Mouse (Mus musculus) heart, embryonic 13.5 days (tissue): ENCODE measurements around the gene Id4. TPM values are rescaled to one million over a fixed set of nuclear protein-coding genes. Genes with fewer than 3 reads are reported as not detected.

Source experiments
- ATAC-seq: fragments of 200-750 bp; cut with Nextera tagmentation; 2 replicates; pipeline ENCODE4 v1.8.0; 2017; ENCODE audit warnings: moderate TSS enrichment; ENCODE audit not compliant: insufficient number of reproducible peaks, low FRiP score, low TSS enrichment; ENCODE audit errors: extremely low read depth
- H3K27ac ChIP-seq: fragments of 300-500 bp; sonication (generic); replicated peaks from 2 replicates; pipeline ENCODE4 v1.5.1; 2015; ENCODE audit warnings: moderate library complexity, mild to moderate bottlenecking, inconsistent platforms
- H3K27me3 ChIP-seq: fragments of 300-500 bp; sonication (generic); replicated peaks from 2 replicates; pipeline ENCODE4 v1.6.1; 2015; ENCODE audit warnings: mild to moderate bottlenecking, inconsistent platforms
- H3K36me3 ChIP-seq: fragments of 300-500 bp; sonication (generic); 2 replicates; pipeline ENCODE4 v1.6.1; 2015; ENCODE audit warnings: mild to moderate bottlenecking, inconsistent platforms
- H3K4me1 ChIP-seq: fragments of 300-500 bp; sonication (generic); 2 replicates; pipeline ENCODE4 v1.6.1; 2015; ENCODE audit warnings: inconsistent platforms
- H3K4me2 ChIP-seq: fragments of 300-500 bp; sonication (generic); 2 replicates; pipeline ENCODE4 v1.6.1; 2015; ENCODE audit warnings: inconsistent platforms, mild to moderate bottlenecking, moderate library complexity
- H3K4me3 ChIP-seq: fragments of 300-500 bp; sonication (generic); 2 replicates; pipeline ENCODE4 v1.5.1; 2015; ENCODE audit warnings: moderate library complexity, mild to moderate bottlenecking, inconsistent platforms
- H3K9ac ChIP-seq: fragments of 300-500 bp; sonication (generic); 2 replicates; pipeline ENCODE4 v1.6.1; 2015; ENCODE audit warnings: inconsistent platforms, mild to moderate bottlenecking, moderate library complexity
- H3K9me3 ChIP-seq: fragments of 300-500 bp; sonication (generic); 2 replicates; pipeline ENCODE4 v1.6.1; 2016; ENCODE audit warnings: inconsistent platforms
- WGBS: fragments of 180-500 bp; shearing (Covaris S2); methylation state at CpG from one replicate; pipeline ENCODE4 v1.1.7; 2015; ENCODE audit warnings: mixed read lengths; 5-methylcytosine and 5-hydroxymethylcytosine counted together
- polyA plus RNA-seq: library from polyadenylated mRNA; unstranded; fragments of >200 nt; fragmentation: Nextera tagmentation; extraction: Ambion mirVana; gene quantifications from 2 replicates; pipeline ENCODE4 v1.2.1, GENCODE M21; 2015

Gene Id4
- polyA plus RNA-seq, 1 experiment from 2014 or later = 2.6 TPM

DNA sequence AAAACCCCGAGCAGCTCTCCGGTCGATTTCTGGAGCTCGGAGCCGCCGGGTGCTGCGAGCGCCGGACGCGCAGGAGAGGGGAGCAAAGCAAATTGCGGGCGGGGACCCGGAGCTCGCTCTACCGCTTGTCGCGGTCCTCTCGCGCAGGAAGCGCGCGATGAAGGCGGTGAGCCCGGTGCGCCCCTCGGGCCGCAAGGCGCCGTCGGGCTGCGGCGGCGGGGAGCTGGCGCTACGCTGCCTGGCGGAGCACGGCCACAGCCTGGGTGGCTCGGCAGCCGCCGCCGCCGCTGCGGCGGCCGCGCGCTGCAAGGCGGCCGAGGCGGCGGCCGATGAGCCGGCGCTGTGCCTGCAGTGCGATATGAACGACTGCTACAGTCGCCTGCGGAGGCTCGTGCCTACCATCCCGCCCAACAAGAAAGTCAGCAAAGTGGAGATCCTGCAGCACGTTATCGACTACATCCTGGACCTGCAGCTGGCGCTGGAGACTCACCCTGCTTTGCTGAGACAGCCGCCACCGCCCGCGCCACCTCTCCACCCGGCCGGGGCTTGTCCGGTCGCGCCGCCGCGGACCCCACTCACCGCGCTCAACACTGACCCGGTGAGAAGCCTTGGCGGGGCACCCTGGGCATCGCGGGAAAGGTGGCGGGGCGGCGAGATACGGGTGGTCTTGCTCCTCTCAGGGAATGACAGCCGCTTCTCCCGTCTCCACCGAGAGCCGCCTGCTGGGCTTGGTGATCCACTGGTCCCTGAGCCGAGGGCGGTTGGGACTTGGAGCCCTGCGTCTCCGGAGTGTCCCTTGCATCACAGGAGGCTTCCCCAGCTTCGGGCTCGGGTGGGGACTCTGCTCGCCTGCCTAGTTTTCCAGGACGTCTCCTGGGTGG lies 553 bp downstream of the Id4 start:
- H3K4me1 ChIP-seq = peaks cover 18% of the 10 kb centered on the region
- H3K27ac ChIP-seq = peak overlapping the region; percentile 85
- H3K27me3 ChIP-seq = peaks cover 5% of the 10 kb centered on the region
- under 1% methylated on average over 98 of the region's 98 CpGs for WGBS
- peak overlapping the region; percentile 91 for H3K9ac ChIP-seq
- H3K4me2 ChIP-seq = peak overlapping the region; percentile 97
- ATAC-seq = no peak
- peak overlapping the region; percentile 82 for H3K4me3 ChIP-seq
- H3K36me3 ChIP-seq = no peaks in the 10 kb centered on the region
- H3K9me3 ChIP-seq = no peaks in the 10 kb centered on the region

DNA sequence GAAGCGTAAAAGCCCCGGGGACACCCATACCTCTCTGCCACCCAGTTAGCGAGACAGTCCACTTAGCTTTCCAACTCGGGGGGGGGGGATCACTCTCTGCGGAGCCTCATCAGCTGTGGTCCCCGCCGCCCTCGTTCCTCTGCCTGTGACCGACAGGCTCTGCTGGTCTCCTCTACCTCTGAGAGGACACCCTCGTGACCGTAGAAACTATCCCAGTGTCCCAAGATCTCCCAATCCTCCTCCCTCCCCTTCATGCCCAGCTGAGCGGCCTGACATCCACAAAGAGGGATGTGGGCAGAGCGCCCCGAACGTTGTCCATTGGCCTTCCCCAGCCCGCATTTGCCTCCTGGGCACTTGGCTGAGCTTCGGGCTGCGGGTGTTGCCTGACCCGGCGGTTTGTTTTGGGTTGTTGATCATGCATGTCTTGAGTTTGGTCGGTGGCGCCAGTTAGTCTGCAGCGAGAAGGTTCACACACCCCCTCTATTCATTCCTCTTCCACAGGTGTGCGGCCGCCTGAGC lies 1.5 kb downstream of the Id4 start:
- no peaks in the 10 kb centered on the region for H3K9me3 ChIP-seq
- no peaks in the 10 kb centered on the region for H3K36me3 ChIP-seq
- peak overlapping the region; percentile 97 for H3K4me2 ChIP-seq
- peak overlapping the region; percentile 82 for H3K4me3 ChIP-seq
- H3K27me3 ChIP-seq = peaks cover 5% of the 10 kb centered on the region
- 1% methylated on average over 25 of the region's 25 CpGs for WGBS
- H3K4me1 ChIP-seq = peaks cover 18% of the 10 kb centered on the region
- no peak for ATAC-seq
- no peak overlapping the region for H3K27ac ChIP-seq
- peak overlapping the region; percentile 91 for H3K9ac ChIP-seq

DNA sequence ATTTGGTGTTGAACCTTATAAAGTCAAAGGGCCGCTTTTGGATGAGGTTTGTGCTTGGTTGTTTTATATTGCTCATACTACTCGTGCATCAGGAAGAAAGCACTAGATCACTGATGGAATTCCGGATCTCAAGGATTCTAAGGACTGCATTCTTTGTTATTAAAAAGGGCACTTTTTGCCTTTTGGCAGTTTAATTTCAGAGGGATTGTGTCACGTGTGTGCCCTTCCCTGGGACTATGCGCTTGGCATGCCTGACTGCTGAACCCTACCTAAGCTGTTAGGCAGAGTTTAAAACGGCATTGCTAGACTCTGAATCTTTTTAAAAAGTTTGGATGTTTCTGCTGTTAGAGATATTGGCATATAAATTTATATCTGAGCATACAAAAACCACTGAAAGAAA lies 4.0 kb downstream of the Id4 start:
- WGBS = 81% methylated on average over 6 of the region's 6 CpGs

DNA sequence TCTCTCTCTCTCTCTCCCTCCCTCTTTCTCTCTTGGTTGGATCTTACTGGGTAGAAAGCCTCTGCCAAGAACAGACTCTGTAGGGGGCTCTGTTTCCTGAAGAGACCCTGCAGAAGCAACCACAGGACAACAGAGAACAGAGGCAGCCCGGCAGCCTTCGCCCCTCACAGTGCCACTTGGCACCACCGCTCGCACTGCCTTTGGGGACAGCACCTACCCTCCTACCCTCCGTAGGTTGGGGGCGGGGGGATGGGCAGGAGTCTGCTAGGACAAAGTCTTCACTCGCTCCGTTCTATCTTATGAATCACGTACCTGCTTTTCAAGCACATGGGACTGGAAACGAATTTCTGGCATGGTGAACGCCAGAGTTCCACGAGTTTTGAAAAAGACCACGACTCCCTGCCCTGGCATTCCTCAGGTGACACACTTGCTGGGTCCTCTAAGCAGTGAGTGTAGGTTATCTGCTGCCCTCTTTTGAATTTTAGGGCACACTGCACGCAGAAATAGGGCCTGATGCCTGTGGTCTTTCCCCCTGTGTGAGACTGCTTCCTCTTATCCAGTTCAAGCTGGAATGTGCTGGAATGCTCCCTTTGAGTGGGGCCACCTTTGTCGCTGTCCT lies 12.5 kb downstream of the Id4 start:
- Histone ChIP-seq H3K4me3 (peak overlapping the region; percentile 48), H3K9ac (peak overlapping the region; percentile 70), H3K36me3 (no peaks in the 10 kb centered on the region), H3K27me3 (no peaks in the 10 kb centered on the region), H3K9me3 (no peaks in the 10 kb centered on the region), H3K4me2 (peak overlapping the region; percentile 75), H3K4me1 (peaks cover 14% of the 10 kb centered on the region), H3K27ac (no peak overlapping the region)
- 6% methylated on average over 15 of the region's 15 CpGs for WGBS
- peak; percentile 74; the same call in 1 of the 2 replicates for ATAC-seq

More for the DNA sequence above, 4.0 kb downstream of the Id4 start:
- no peak overlapping the region for H3K27ac ChIP-seq
- peaks cover 24% of the 10 kb centered on the region for H3K4me1 ChIP-seq
- no peak overlapping the region for H3K4me3 ChIP-seq
- no peak for ATAC-seq
- H3K9me3 ChIP-seq = no peaks in the 10 kb centered on the region
- H3K27me3 ChIP-seq = peaks cover 5% of the 10 kb centered on the region
- no peak overlapping the region for H3K9ac ChIP-seq
- no peak overlapping the region for H3K4me2 ChIP-seq
- H3K36me3 ChIP-seq = no peaks in the 10 kb centered on the region

DNA sequence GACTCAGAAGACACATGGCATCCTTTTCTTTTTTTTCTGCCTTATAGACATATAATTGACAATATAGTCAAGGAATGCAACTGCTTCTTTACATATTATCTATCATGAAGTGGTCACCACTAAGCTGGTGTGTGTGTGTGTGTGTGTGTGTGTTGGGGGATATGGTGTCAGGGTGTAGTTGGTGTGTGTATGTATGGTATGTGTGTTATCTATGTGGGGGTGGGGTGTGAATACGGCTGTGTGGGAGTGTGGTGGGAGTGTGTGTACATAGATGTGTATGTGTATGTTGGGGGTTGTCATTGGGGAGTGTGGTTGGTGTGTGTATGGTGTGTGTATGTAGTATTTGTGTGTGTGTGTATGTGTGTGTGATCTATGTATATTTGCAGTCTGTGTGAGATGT lies 13.1 kb downstream of the Id4 start:
- Histone ChIP-seq H3K36me3 (no peaks in the 10 kb centered on the region), H3K4me2 (peak overlapping the region; percentile 75; the same call in 1 of the 2 replicates), H3K27ac (no peak overlapping the region), H3K4me3 (no peak overlapping the region), H3K4me1 (peaks cover 8% of the 10 kb centered on the region), H3K9ac (no peak overlapping the region), H3K9me3 (no peaks in the 10 kb centered on the region), H3K27me3 (no peaks in the 10 kb centered on the region)
- WGBS = 56% methylated on average over 1 of the region's 1 CpGs
- ATAC-seq = no peak; the same call in 1 of the 2 replicates

DNA sequence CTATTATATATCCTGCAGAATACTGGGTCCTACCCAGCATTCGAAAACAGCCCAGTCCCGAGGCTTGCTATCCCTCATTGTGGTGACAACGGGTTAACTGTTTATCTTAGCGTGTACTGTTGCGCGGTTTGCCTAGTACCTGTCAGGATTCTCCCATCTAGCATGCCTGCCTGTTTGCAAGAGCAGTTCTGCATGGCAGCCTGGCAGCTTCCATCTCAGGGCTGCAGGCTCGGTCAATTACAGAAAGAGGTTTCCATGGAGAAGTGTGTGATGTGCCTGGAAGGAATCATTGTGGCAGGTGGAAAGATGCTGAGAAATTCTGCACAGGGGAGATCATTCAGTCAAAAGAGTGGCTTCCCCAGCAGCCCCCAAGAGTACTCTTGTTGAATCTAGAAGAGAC lies 16.0 kb downstream of the Id4 start:
- Histone ChIP-seq H3K4me1 (peaks cover 8% of the 10 kb centered on the region), H3K4me2 (no peak overlapping the region), H3K9me3 (no peaks in the 10 kb centered on the region), H3K4me3 (no peak overlapping the region), H3K27ac (no peak overlapping the region), H3K27me3 (no peaks in the 10 kb centered on the region), H3K36me3 (no peaks in the 10 kb centered on the region), H3K9ac (no peak overlapping the region)
- 74% methylated on average over 7 of the region's 7 CpGs for WGBS
- ATAC-seq = no peak

DNA sequence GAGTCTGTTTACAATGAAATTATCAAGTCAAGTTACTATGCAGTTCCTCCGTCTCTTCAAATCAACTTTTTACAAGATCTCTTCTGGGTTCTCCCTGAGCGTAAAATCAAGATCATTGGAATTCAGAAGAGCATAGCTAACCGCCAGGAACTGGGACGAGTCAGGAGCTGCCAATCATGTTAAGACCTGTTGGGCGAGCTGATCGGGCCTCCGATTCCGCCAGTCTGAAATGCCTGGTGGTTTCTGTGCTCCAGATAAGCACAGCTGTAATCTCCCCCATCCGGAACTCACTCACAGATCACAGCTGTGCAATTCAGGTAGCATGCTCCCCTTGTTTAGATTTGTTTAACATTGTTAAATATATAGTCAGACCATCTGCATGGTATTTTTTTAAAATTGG lies 23.4 kb downstream of the Id4 start:
- H3K27ac ChIP-seq = no peak overlapping the region
- H3K4me1 ChIP-seq = no peaks in the 10 kb centered on the region; the same call in 1 of the 2 replicates
- H3K36me3 ChIP-seq = no peaks in the 10 kb centered on the region
- H3K27me3 ChIP-seq = no peaks in the 10 kb centered on the region
- H3K4me2 ChIP-seq = no peak overlapping the region
- H3K9ac ChIP-seq = no peak overlapping the region
- ATAC-seq = no peak
- H3K9me3 ChIP-seq = no peaks in the 10 kb centered on the region
- H3K4me3 ChIP-seq = no peak overlapping the region
- 47% methylated on average over 9 of the region's 9 CpGs for whole genome bisulfite sequencing

DNA sequence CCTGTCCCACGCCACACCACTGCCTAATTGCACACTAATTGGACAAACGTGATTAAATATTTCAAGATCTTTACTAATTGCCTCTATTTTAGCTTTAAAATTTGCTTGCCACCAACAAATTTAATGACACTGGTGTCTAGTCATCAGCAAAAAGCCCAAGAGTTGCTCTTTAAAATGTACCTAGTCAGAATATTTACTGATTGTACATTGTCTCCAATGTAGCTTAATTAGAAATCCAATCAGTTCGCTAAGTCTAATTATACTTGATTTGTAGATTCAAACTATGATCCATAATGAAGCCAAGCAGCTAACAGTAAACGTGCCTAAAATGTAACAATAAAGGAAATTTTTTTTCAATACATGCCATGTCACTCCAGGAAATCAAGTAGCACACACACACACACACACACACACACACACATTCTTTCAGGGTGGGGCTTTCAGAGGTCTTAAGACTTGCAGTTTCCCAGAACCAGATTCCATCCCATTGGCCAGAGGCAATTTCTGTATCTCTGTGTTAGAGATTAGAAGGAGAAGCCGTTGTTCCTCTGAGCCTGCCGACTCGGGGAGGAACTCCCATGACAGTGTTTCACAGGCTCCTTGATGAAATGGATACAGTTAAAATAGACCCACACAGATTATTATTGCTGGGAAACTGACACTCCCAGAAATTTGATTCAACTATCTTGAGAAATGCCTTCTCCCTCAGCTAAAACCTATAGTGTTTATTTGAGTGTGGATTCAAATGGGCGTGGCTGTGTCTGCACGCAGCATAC lies 24.1 kb downstream of the Id4 start:
- H3K27ac ChIP-seq = no peak overlapping the region
- no peak for ATAC-seq
- peaks cover under 1% of the 10 kb centered on the region; the same call in 1 of the 2 replicates for H3K4me1 ChIP-seq
- no peaks in the 10 kb centered on the region for H3K9me3 ChIP-seq
- no peak overlapping the region for H3K9ac ChIP-seq
- H3K27me3 ChIP-seq = no peaks in the 10 kb centered on the region
- H3K4me3 ChIP-seq = no peak overlapping the region
- H3K36me3 ChIP-seq = no peaks in the 10 kb centered on the region
- WGBS = 51% methylated on average over 9 of the region's 9 CpGs
- no peak overlapping the region for H3K4me2 ChIP-seq

DNA sequence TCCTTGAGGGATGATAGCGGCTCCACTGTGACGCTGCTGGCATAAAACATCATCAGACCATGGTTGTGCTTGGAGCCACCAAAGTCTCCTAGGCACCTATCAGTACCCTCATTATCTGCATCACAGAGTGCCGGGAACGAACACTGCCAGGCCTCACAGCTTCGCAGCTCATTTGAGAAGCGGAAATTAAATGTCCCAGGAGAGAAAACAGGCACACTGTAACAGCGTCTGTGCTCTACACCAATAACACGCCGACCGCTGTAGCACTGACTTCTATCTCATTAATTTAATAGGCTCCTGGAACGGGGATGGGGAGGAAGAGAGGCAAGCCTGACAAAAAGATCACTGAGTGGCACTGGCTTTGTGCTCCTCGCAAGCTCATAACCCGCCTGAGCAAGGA lies 29.4 kb downstream of the Id4 start:
- Histone ChIP-seq H3K4me2 (peak overlapping the region; percentile 34), H3K27me3 (no peaks in the 10 kb centered on the region), H3K9me3 (no peaks in the 10 kb centered on the region), H3K4me1 (peaks cover 14% of the 10 kb centered on the region), H3K4me3 (no peak overlapping the region), H3K9ac (0 out of 2 replicates have a peak overlapping the region, but pooled peaks have one; percentile 12), H3K27ac (no peak overlapping the region), H3K36me3 (no peaks in the 10 kb centered on the region)
- no peak for ATAC-seq
- 29% methylated on average over 13 of the region's 13 CpGs for WGBS

DNA sequence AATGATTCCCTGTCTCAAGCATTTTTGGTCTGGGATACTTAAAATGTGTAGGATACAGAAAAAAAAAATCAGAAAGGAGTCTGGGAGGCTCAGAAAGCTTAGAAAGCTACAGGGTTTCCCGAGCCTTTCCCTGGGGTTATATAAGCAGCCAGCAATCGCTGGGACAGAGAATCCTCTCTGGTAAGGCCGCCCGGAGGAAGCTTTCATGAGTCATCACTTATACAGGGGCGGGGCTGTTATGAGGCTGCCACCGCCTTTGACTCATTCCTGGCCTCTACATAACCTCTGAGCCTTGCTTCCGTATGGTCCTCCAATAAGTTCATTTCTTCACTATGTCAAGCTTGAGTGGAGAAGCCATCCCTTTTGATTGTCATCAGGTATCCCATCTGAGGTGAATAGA lies 53.5 kb downstream of the Id4 start:
- WGBS = 43% methylated on average over 7 of the region's 7 CpGs
- no peaks in the 10 kb centered on the region for H3K9me3 ChIP-seq
- peaks cover 26% of the 10 kb centered on the region for H3K4me1 ChIP-seq
- no peak overlapping the region for H3K9ac ChIP-seq
- H3K36me3 ChIP-seq = no peaks in the 10 kb centered on the region
- no peak overlapping the region for H3K4me3 ChIP-seq
- no peak overlapping the region for H3K4me2 ChIP-seq
- H3K27me3 ChIP-seq = peaks cover 24% of the 10 kb centered on the region
- no peak overlapping the region for H3K27ac ChIP-seq
- no peak for ATAC-seq
